Mouse (Mus musculus): Measurements from ENCODE around the gene L1td1.
"Not testable (repeated sequence)": the region's sequence is repeated elsewhere in the genome, so short reads cannot be mapped to it uniquely, and the experiment has no call there.

Gene L1td1

GRCm38 (mm10) chr4:98726590-98727237 lies at the start of gene L1td1:
L1td1 (plus strand) TSS chr4:98726734.
- no peak for DNase-seq (ENCODE audit: low read depth, low spot score)

- DNase-seq (ENCODE audit: low read depth, low spot score) = no peak
Measured at GRCm38 (mm10) chr4:98677506-98677905, 49.0 kb upstream of the L1td1 start.

- peak; percentile 61 for DNase-seq (ENCODE audit: low read depth, low spot score)
Measured at GRCm38 (mm10) chr4:98686678-98687267, 39.8 kb upstream of the L1td1 start.

GRCm38 (mm10) chr4:98688116-98688515 lies 38.4 kb upstream of the L1td1 start:
- DNase-seq (ENCODE audit: low read depth, low spot score) = no peak

GRCm38 (mm10) chr4:98688520-98688919 lies 38.0 kb upstream of the L1td1 start:
- DNase-seq (ENCODE audit: low read depth, low spot score) = no peak

- no peak for DNase-seq (ENCODE audit: low read depth, low spot score)
Measured at GRCm38 (mm10) chr4:98689988-98690387, 36.5 kb upstream of the L1td1 start.

- DNase-seq (ENCODE audit: low read depth, low spot score) = no peak
Measured at GRCm38 (mm10) chr4:98693465-98694185, 32.9 kb upstream of the L1td1 start.

- no peak for DNase-seq (ENCODE audit: low read depth, low spot score)
Measured at GRCm38 (mm10) chr4:98697932-98698331, 28.6 kb upstream of the L1td1 start.

- no peak for DNase-seq (ENCODE audit: low read depth, low spot score)
Measured at GRCm38 (mm10) chr4:98698921-98699320, 27.6 kb upstream of the L1td1 start.

- DNase-seq (ENCODE audit: low read depth, low spot score) = no peak
Measured at GRCm38 (mm10) chr4:98700156-98700555, 26.4 kb upstream of the L1td1 start.

- DNase-seq (ENCODE audit: low read depth, low spot score) = no peak
Measured at GRCm38 (mm10) chr4:98702201-98702894, 24.2 kb upstream of the L1td1 start.

- DNase-seq (ENCODE audit: low read depth, low spot score) = no peak
Measured at GRCm38 (mm10) chr4:98710891-98711290, 15.6 kb upstream of the L1td1 start.

- no peak for DNase-seq (ENCODE audit: low read depth, low spot score)
Measured at GRCm38 (mm10) chr4:98717735-98718546, 8.6 kb upstream of the L1td1 start.

- DNase-seq (ENCODE audit: low read depth, low spot score) = no peak
Measured at GRCm38 (mm10) chr4:98718547-98718917, 8.0 kb upstream of the L1td1 start.

- no peak for DNase-seq (ENCODE audit: low read depth, low spot score)
Measured at GRCm38 (mm10) chr4:98722454-98722853, 4.1 kb upstream of the L1td1 start.

GRCm38 (mm10) chr4:98724682-98725081 lies 1.9 kb upstream of the L1td1 start:
- DNase-seq (ENCODE audit: low read depth, low spot score) = not testable (repeated sequence)

- no peak for DNase-seq (ENCODE audit: low read depth, low spot score)
Measured at GRCm38 (mm10) chr4:98725439-98725838, 1.1 kb upstream of the L1td1 start.

- DNase-seq (ENCODE audit: low read depth, low spot score) = no peak
Measured at GRCm38 (mm10) chr4:98727295-98727958, 893 bp downstream of the L1td1 start.

GRCm38 (mm10) chr4:98727959-98728347 lies 1.4 kb downstream of the L1td1 start:
- DNase-seq (ENCODE audit: low read depth, low spot score) = no peak

GRCm38 (mm10) chr4:98728716-98729115 lies 2.2 kb downstream of the L1td1 start:
- no peak for DNase-seq (ENCODE audit: low read depth, low spot score)

- DNase-seq (ENCODE audit: low read depth, low spot score) = no peak
Measured at GRCm38 (mm10) chr4:98733660-98734059, 7.1 kb downstream of the L1td1 start.
